Mouse (Mus musculus) limb, embryonic 13.5 days (tissue): ENCODE data around the gene Zfp687. TPM values are rescaled to one million over a fixed set of nuclear protein-coding genes. Genes with fewer than 3 reads are reported as not detected.
A peak's percentile ranks its signal among the peaks of the same experiment; 100 is the strongest.

Experiments used
- ATAC-seq: fragments of 200-750 bp; cut with Nextera tagmentation; 2 replicates; pipeline ENCODE4 v1.8.0; 2017; ENCODE audit warnings: low read depth, moderate number of reproducible peaks, moderate TSS enrichment; ENCODE audit not compliant: low FRiP score
- H3K27ac ChIP-seq: fragments of 300-500 bp; sonication (generic); 2 replicates; pipeline ENCODE4 v1.5.1; 2015; ENCODE audit warnings: inconsistent platforms, mild to moderate bottlenecking, moderate library complexity
- H3K27me3 ChIP-seq: fragments of 300-500 bp; sonication (generic); 2 replicates; pipeline ENCODE4 v1.6.1; 2015; ENCODE audit warnings: mild to moderate bottlenecking, inconsistent platforms
- H3K36me3 ChIP-seq: fragments of 300-500 bp; sonication (generic); 2 replicates; pipeline ENCODE4 v1.6.1; 2015; ENCODE audit warnings: inconsistent platforms, mild to moderate bottlenecking, moderate library complexity
- H3K4me1 ChIP-seq: fragments of 300-500 bp; sonication (generic); 2 replicates; pipeline ENCODE4 v1.6.1; 2015; ENCODE audit warnings: inconsistent platforms
- H3K4me2 ChIP-seq: fragments of 300-500 bp; sonication (generic); replicated peaks from 2 replicates; pipeline ENCODE4 v1.6.1; 2015; ENCODE audit warnings: inconsistent platforms, mild to moderate bottlenecking, moderate library complexity
- H3K4me3 ChIP-seq: fragments of 300-500 bp; sonication (generic); 2 replicates; pipeline ENCODE4 v1.5.1; 2015; ENCODE audit warnings: moderate library complexity, mild to moderate bottlenecking, inconsistent platforms
- H3K9ac ChIP-seq: fragments of 300-500 bp; sonication (generic); 2 replicates; pipeline ENCODE4 v1.6.1; 2015; ENCODE audit warnings: mild to moderate bottlenecking, inconsistent platforms
- H3K9me3 ChIP-seq: fragments of 300-500 bp; sonication (generic); 2 replicates; pipeline ENCODE4 v1.6.1; 2016; ENCODE audit warnings: inconsistent platforms
- WGBS: fragments of 180-500 bp; shearing (Covaris S2); methylation state at CpG from one replicate; pipeline ENCODE4 v1.1.7; 2015; 5-methylcytosine and 5-hydroxymethylcytosine counted together
- polyA plus RNA-seq: library from polyadenylated mRNA; unstranded; fragments of >200 nt; fragmentation: Nextera tagmentation; extraction: Ambion mirVana; gene quantifications from 2 replicates; pipeline ENCODE4 v1.2.1, GENCODE M21; 2015

The Zfp687 gene
- polyA plus RNA-seq, 1 experiment from 2014 or later: 24.4 TPM

DNA sequence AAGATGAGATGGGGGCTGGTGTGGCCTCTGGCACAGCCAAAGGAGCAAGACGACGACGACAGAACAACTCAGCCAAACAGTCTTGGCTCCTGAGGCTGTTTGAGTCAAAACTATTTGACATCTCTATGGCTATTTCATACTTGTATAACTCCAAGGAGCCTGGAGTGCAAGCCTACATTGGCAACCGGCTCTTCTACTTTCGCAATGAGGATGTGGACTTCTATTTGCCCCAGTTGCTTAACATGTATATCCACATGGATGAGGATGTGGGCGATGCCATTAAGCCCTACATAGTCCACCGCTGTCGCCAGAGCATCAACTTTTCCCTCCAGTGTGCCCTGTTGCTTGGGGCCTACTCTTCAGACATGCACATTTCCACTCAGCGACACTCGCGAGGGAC lies 30.9 kb downstream of the Zfp687 start:
- 93% methylated on average over 11 of the region's 11 CpGs for WGBS
- ATAC-seq: no peak
- Histone ChIP-seq H3K27ac (no peak overlapping the region), H3K36me3 (peaks cover 68% of the 10 kb centered on the region), H3K4me2 (no peak overlapping the region), H3K9me3 (no peaks in the 10 kb centered on the region), H3K4me3 (no peak overlapping the region), H3K9ac (no peak overlapping the region), H3K27me3 (no peaks in the 10 kb centered on the region), H3K4me1 (peaks cover 20% of the 10 kb centered on the region)

DNA sequence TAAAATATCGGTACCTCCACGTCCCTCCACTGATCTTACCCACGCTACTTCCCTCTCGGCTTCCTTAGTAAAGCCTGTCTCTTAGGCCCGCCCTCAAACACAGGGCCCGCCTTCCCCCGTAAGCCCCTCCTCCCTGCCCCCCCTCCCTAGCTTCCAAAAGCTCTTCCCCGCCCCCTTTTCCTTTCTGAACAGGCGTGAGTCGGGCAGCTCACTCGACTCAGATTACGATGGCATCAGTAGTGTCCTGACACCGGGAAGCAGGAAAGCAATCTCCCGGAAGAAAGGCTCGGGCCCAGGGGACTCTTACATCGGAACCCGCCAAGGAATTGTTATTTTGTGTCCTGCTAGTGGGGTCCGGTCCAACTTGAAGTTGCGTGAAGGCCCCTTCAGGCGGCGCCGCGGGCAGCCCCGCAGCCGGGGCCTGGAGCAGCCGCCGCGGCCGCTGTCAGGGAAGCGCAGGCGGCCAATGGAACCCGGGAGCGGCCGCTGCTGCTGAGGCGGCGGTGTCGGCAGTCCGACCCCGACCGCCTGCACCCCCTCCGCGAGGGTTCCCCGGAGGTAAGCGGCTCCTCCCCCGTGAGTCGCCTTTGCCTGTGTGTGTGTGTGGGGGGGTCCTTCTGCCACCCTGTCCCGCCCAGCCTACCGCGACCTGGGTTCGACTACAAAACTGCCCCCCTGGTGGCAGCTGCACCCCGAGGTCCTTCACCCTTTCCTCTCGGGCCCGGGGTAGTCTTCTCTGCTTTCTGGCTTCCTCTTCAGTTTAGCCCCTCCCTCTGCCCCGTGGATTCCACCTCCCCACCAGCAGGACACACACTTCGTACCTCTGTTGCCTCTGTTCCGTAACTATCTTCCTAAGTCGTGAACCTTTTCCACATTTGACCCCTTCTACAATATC lies 40.5 kb downstream of the Zfp687 start, which contains the start of gene Pi4kb:
Pi4kb (plus strand) TSS at position 204 of the 895 bp plus-strand sequence.
- no peaks in the 10 kb centered on the region for H3K9me3 ChIP-seq
- H3K4me2 ChIP-seq: peak within 1 kb of the TSS; percentile 78
- peaks cover 13% of the 10 kb centered on the region for H3K4me1 ChIP-seq
- H3K36me3 ChIP-seq: peaks cover 15% of the 10 kb centered on the region
- peak; percentile 94 for ATAC-seq
- no peaks in the 10 kb centered on the region for H3K27me3 ChIP-seq
- WGBS: under 1% methylated on average over 57 of the region's 57 CpGs
- H3K9ac ChIP-seq: peak within 1 kb of the TSS; percentile 94
- peak within 1 kb of the TSS; percentile 89 for H3K4me3 ChIP-seq
- peak within 1 kb of the TSS; percentile 82 for H3K27ac ChIP-seq

DNA sequence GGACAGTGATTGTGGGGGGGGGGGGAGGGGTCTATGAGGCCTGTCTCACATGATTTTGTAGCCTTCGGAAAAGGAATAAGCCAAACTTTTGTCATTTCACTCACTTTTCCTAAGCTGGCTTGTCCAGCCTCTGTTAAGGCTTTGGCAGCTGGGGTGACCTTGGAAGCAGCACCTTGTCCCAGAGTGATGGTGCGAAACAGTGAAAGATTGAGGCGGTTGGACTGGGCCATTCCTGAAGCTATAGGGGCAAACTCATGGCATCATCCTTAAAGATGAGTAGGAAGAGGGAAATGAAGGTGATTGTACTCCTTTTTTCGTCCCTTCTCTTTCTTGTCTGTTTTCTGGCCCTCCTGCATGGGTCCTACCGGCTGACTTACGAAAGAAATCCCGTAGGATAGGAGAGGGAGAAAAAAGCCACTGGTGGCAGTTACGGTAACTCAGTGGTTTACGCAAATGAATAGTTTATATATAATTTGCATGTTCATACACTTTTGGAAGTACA lies 41.2 kb downstream of the Zfp687 start:
- Histone ChIP-seq H3K9ac (peak overlapping the region; percentile 59), H3K36me3 (peaks cover 12% of the 10 kb centered on the region), H3K4me3 (peak overlapping the region; percentile 89), H3K27ac (no peak overlapping the region), H3K27me3 (no peaks in the 10 kb centered on the region), H3K4me1 (peaks cover 13% of the 10 kb centered on the region), H3K9me3 (no peaks in the 10 kb centered on the region), H3K4me2 (peak overlapping the region; percentile 78)
- 19% methylated on average over 9 of the region's 9 CpGs for WGBS
- ATAC-seq: peak; percentile 20; the same call in 1 of the 2 replicates

DNA sequence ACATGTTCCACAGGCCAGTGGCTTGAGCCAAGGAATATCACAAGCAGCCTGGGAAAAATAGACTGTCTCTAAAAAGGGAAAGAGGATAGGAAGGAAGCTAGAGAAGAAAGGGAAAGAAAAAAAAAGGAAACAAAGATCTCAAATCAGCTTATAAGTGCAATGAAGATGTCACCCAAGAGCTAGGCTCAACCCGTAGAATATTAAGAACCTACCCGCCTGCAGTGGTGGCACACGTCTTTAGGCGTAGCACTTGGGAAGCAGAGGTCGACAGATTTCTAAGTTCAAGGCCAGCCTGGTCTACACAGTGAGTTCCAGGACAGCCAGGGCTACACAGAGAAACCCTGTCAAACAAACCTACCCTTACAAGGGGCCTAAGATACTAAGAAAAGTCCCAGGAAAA lies 41.6 kb downstream of the Zfp687 start:
- Histone ChIP-seq H3K9me3 (no peaks in the 10 kb centered on the region), H3K4me3 (peak overlapping the region; percentile 89; the same call in 1 of the 2 replicates), H3K9ac (no peak overlapping the region), H3K4me1 (peaks cover 13% of the 10 kb centered on the region), H3K4me2 (peak overlapping the region; percentile 78), H3K27me3 (no peaks in the 10 kb centered on the region), H3K36me3 (peaks cover 9% of the 10 kb centered on the region), H3K27ac (no peak overlapping the region)
- ATAC-seq: no peak
- 84% methylated on average over 5 of the region's 5 CpGs for WGBS

DNA sequence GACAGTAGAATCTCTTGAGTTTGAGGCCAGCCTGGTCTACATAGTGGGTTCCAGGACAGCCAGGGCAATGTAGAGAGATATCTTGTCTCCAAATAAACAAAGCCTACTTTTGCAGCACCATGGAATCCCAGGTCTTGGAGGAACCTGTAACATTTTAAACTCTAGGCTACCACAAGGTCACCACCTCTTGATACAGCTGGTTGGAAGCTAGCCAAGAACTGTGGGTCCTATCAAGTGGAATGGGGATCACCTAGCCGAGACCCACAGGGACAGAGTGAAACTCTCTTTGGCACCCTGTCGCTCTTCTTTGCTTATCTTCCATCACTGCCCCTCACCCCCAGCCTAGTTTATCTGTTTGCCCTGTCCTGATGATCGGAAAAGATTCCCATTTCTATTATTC lies 42.7 kb downstream of the Zfp687 start:
- ATAC-seq: no peak
- H3K9ac ChIP-seq: no peak overlapping the region
- WGBS: 84% methylated on average over 3 of the region's 3 CpGs
- no peak overlapping the region for H3K27ac ChIP-seq
- no peaks in the 10 kb centered on the region for H3K9me3 ChIP-seq
- H3K4me3 ChIP-seq: no peak overlapping the region
- H3K27me3 ChIP-seq: no peaks in the 10 kb centered on the region
- H3K4me2 ChIP-seq: no peak overlapping the region
- peaks cover 13% of the 10 kb centered on the region for H3K4me1 ChIP-seq
- peaks cover 6% of the 10 kb centered on the region; the same call in 1 of the 2 replicates for H3K36me3 ChIP-seq

DNA sequence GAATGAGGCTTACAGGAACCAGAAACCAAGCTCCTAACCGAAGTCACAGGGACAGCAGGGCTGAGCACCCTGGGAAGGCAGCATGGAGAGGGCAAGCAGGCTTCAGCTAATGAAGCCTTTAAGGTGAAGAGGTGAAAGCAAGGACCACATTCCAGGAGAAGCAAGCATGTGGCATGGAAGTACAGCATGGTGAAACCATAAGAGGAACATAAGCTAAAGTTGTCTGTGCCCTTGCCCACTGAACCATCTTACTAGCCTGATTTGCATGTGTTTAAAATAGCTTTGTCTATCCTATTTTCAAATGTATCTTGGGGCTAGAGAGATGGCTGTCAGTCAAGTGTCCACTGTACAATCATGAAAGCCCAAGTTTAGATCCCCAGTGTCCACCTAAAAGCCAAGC lies 49.4 kb downstream of the Zfp687 start:
- Histone ChIP-seq H3K36me3 (no peaks in the 10 kb centered on the region), H3K9ac (no peak overlapping the region), H3K4me2 (no peak overlapping the region), H3K27ac (no peak overlapping the region), H3K9me3 (no peaks in the 10 kb centered on the region), H3K4me3 (no peak overlapping the region), H3K4me1 (no peaks in the 10 kb centered on the region), H3K27me3 (no peaks in the 10 kb centered on the region)
- WGBS: 79% methylated on average over 1 of the region's 1 CpGs
- ATAC-seq: no peak

DNA sequence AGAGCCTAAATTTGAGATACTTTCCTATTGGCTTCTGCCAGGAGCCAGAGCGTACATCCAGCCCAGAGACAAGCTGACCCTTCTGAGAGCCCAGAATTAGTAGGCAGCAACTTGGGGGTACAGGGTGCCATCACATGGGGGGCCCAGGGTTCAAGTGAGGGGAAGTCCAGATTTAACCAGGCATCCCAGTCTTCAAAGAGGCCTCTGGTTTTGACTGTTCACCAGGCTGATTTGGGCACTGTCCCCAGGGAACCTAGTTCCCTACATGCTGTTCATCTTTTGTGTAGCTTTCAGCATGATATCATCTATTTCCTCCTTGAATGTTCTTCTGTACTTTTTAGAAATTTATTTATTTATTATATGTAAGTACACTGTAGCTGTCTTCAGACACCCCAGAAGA lies 50.3 kb downstream of the Zfp687 start:
- H3K4me3 ChIP-seq: no peak overlapping the region
- H3K9ac ChIP-seq: no peak overlapping the region
- 94% methylated on average over 1 of the region's 1 CpGs for WGBS
- no peaks in the 10 kb centered on the region for H3K4me1 ChIP-seq
- H3K27me3 ChIP-seq: no peaks in the 10 kb centered on the region
- no peaks in the 10 kb centered on the region for H3K9me3 ChIP-seq
- H3K27ac ChIP-seq: no peak overlapping the region
- no peak overlapping the region for H3K4me2 ChIP-seq
- no peaks in the 10 kb centered on the region for H3K36me3 ChIP-seq
- no peak for ATAC-seq

DNA sequence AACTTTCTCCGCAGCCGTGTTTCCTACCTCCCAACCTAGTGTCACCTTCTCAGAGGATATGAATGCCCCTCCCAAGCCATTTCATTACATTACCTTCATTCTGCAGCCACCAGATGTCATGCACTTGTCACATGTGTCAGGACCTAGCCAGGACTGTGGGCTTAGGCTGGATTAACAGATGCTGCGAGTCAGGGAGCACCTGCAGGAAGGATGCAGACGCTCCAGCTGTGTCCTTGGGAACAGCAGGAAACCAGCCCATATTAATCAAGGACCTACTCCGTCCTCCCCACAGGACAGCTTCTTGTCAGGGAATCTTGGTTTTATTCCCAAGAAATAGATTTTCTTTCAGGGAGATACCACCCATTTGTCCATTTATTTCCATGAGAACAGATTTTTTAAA lies 54.9 kb downstream of the Zfp687 start:
- Histone ChIP-seq H3K4me1 (peaks cover 6% of the 10 kb centered on the region), H3K9ac (no peak overlapping the region), H3K4me3 (no peak overlapping the region), H3K9me3 (no peaks in the 10 kb centered on the region), H3K27me3 (no peaks in the 10 kb centered on the region), H3K4me2 (no peak overlapping the region), H3K27ac (no peak overlapping the region), H3K36me3 (peaks cover 42% of the 10 kb centered on the region)
- WGBS: 44% methylated on average over 5 of the region's 5 CpGs
- no peak for ATAC-seq

DNA sequence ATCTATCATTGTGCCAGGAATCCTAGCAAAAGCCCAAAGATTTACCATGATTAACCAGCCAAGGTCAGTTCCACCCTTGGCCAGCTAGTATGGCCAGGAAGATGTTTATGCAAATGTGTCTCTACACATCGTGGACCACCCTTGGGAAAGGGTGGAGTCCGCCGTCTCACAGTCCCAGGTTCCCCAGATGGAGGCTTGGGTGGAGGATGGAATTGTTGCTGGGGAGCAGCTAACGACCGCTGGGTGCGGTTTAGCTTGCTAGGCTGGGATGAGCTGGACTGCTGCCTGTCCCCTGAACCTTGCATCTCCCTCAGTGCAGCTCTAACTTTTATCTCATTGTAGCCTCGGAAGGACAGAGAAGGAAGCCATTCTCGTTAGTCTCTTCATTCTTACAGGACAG lies 55.4 kb downstream of the Zfp687 start:
- no peak for ATAC-seq
- Histone ChIP-seq H3K9ac (no peak overlapping the region), H3K27ac (no peak overlapping the region), H3K4me1 (peaks cover 11% of the 10 kb centered on the region), H3K4me2 (no peak overlapping the region), H3K27me3 (no peaks in the 10 kb centered on the region), H3K36me3 (peaks cover 44% of the 10 kb centered on the region), H3K9me3 (no peaks in the 10 kb centered on the region), H3K4me3 (no peak overlapping the region)
- WGBS: 47% methylated on average over 8 of the region's 8 CpGs

DNA sequence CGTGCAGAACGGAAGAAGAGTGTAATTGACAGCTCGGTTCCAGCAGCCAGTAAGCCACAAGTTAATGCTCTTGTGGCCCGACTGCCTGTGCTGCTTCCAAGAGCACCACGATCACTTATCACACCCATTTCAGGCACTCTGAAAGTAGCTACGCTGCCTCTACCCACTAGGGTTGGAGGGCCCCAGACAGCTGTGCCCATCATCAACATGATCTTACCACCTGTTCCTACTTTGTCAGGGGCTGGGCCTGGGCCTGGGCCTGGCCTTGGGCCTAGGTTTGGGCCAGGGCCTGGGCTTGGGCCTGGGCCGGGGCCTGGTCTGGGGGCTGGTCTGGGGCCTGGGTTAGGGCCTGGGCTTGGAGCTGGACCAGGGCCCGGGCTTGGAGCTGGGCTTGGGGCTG lies 57.0 kb downstream of the Zfp687 start:
- H3K36me3 ChIP-seq: peaks cover 44% of the 10 kb centered on the region
- no peak overlapping the region for H3K27ac ChIP-seq
- no peak overlapping the region for H3K4me3 ChIP-seq
- 81% methylated on average over 8 of the region's 8 CpGs for WGBS
- no peaks in the 10 kb centered on the region for H3K27me3 ChIP-seq
- H3K9ac ChIP-seq: no peak overlapping the region
- H3K4me1 ChIP-seq: peaks cover 14% of the 10 kb centered on the region
- H3K9me3 ChIP-seq: no peaks in the 10 kb centered on the region
- ATAC-seq: no peak
- no peak overlapping the region for H3K4me2 ChIP-seq
